Mouse (Mus musculus) kidney, embryonic 14.5 days (tissue): Measurements from ENCODE around the gene Ifnz. TPM values are rescaled to one million over a fixed set of nuclear protein-coding genes. Genes with fewer than 3 reads are reported as not detected.
"Not testable (repeated sequence)": the region's sequence is repeated elsewhere in the genome, so short reads cannot be mapped to it uniquely, and the experiment has no call there.

Experiments used
- ATAC-seq: fragments of 200-750 bp; cut with Nextera tagmentation; 2 replicates; pipeline ENCODE4 v1.8.0; 2017; ENCODE audit warnings: moderate number of reproducible peaks, mild to moderate bottlenecking, moderate TSS enrichment, moderate library complexity; ENCODE audit not compliant: low FRiP score, low TSS enrichment
- H3K27ac ChIP-seq: fragments of 300-500 bp; sonication (generic); 2 replicates; pipeline ENCODE4 v1.5.1; 2014; ENCODE audit warnings: low read depth, mild to moderate bottlenecking, low read length, moderate library complexity, mixed read lengths
- H3K27me3 ChIP-seq: fragments of 300-500 bp; sonication (generic); 2 replicates; pipeline ENCODE4 v1.6.1; 2014; ENCODE audit warnings: mild to moderate bottlenecking, low read length; ENCODE audit not compliant: control insufficient read depth, insufficient read depth
- H3K36me3 ChIP-seq: fragments of 300-500 bp; sonication (generic); 2 replicates; pipeline ENCODE4 v1.6.1; 2014; ENCODE audit warnings: low read length, mixed read lengths; ENCODE audit not compliant: control insufficient read depth, insufficient read depth
- H3K4me1 ChIP-seq: fragments of 300-500 bp; sonication (generic); 2 replicates; pipeline ENCODE4 v1.6.1; 2014; ENCODE audit warnings: low read length, mixed read lengths; ENCODE audit not compliant: control insufficient read depth, insufficient read depth
- H3K4me2 ChIP-seq: fragments of 300-500 bp; sonication (generic); replicated peaks from 2 replicates; pipeline ENCODE4 v1.6.1; 2014; ENCODE audit warnings: low read depth, mild to moderate bottlenecking, low read length
- H3K4me3 ChIP-seq: fragments of 300-500 bp; sonication (generic); 2 replicates; pipeline ENCODE4 v1.5.1; 2014; ENCODE audit warnings: mild to moderate bottlenecking, low read length
- H3K9ac ChIP-seq: fragments of 300-500 bp; sonication (generic); 2 replicates; pipeline ENCODE4 v1.6.1; 2014; ENCODE audit warnings: low read depth, mild to moderate bottlenecking, low read length, moderate library complexity
- H3K9me3 ChIP-seq: fragments of 300-500 bp; sonication (generic); 2 replicates; pipeline ENCODE4 v1.6.1; 2016; ENCODE audit warnings: low read length; ENCODE audit not compliant: control insufficient read depth
- WGBS: fragments of 180-500 bp; shearing (Covaris S2); extraction: QIAGEN DNeasy Blood & Tissue Kit; methylation state at CpG from one replicate; pipeline ENCODE4 v1.1.7; 2014; 5-methylcytosine and 5-hydroxymethylcytosine counted together
- polyA plus RNA-seq: library from polyadenylated mRNA; unstranded; fragments of >200 nt; fragmentation: Nextera tagmentation; extraction: Ambion mirVana; gene quantifications from 2 replicates; pipeline ENCODE4 v1.2.1, GENCODE M21; 2014

Ifnz gene
- polyA plus RNA-seq, 1 experiment from 2014 or later: 0.19 TPM

DNA sequence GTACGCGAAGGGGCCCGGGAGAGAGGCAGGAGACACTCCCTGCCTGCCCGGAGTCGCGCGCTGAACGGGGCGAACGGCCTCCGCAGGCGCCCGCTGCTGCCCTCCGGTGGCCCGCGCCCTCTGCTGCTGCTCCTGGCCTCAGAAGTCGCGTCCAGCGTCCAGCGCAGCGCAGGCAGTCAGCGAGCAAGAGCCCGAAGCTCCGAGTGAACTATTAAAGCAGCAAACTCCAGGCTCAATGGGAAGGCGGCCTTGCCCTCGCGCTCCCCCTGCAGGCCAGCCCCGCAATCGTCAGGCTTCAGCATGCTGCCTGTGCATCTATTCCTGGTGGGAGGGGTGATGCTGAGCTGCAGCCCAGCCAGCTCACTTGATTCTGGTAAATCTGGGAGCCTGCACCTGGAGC is 2.4 kb upstream of the Ifnz start, which contains the start of gene Gm13272:
Gene Gm13272 (plus strand): TSS at position 301 of the 400 bp plus-strand sequence.
- H3K36me3 ChIP-seq, H3K27me3 ChIP-seq, H3K4me2 ChIP-seq, H3K4me3 ChIP-seq, H3K9ac ChIP-seq, H3K4me1 ChIP-seq, H3K27ac ChIP-seq, ATAC-seq, H3K9me3 ChIP-seq: not testable (repeated sequence)
- no CpG with 5 or more reads among the region's 29 CpGs for WGBS

DNA sequence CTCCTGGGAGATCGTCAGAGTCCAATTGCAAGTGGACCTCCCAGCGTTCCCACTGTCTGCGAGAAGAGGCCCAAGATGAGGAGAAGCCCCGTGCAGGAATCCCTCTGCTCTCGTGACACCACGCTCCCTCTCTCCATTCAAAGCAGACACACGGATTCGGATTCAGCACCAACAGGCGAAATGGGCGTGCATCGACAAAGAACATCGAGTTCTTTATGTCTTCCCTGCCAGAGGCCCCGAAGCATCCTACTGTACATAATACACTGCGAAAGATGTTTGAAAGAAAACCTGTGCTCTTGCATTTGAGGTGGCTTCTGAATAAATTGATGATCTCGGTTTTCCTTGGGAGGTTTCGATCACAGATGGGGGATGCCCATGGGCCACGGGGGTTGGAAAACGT is 1.6 kb upstream of the Ifnz start:
- not testable (repeated sequence) for H3K9ac ChIP-seq, H3K9me3 ChIP-seq, H3K4me2 ChIP-seq, H3K4me1 ChIP-seq, H3K4me3 ChIP-seq, H3K36me3 ChIP-seq, H3K27me3 ChIP-seq, H3K27ac ChIP-seq, ATAC-seq
- WGBS: 44% methylated on average over 10 of the region's 18 CpGs

DNA sequence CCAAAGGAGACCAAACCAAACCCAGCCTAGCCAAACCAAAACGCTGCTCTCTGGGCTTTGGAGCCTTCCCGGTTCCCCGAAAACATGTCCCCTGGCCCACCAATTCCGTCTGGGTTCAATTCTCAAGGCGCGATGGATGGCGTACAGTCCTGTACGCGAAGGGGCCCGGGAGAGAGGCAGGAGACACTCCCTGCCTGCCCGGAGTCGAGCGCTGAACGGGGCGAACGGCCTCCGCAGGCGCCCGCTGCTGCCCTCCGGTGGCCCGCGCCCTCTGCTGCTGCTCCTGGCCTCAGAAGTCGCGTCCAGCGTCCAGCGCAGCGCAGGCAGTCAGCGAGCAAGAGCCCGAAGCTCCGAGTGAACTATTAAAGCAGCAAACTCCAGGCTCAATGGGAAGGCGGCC is 404 bp downstream of the Ifnz start:
- not testable (repeated sequence) for H3K4me1 ChIP-seq, H3K9ac ChIP-seq, H3K4me2 ChIP-seq, H3K9me3 ChIP-seq, H3K4me3 ChIP-seq, H3K27ac ChIP-seq, H3K27me3 ChIP-seq, H3K36me3 ChIP-seq, ATAC-seq
- 0% methylated on average over 4 of the region's 31 CpGs for WGBS

DNA sequence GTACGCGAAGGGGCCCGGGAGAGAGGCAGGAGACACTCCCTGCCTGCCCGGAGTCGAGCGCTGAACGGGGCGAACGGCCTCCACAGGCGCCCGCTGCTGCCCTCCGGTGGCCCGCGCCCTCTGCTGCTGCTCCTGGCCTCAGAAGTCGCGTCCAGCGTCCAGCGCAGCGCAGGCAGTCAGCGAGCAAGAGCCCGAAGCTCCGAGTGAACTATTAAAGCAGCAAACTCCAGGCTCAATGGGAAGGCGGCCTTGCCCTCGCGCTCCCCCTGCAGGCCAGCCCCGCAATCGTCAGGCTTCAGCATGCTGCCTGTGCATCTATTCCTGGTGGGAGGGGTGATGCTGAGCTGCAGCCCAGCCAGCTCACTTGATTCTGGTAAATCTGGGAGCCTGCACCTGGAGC is 3.5 kb downstream of the Ifnz start, which contains the start of gene Gm13276:
Gene Gm13276 (plus strand): TSS at position 301 of the 400 bp plus-strand sequence.
- not testable (repeated sequence) for H3K4me3 ChIP-seq, H3K4me2 ChIP-seq, H3K27me3 ChIP-seq, H3K36me3 ChIP-seq, ATAC-seq, H3K4me1 ChIP-seq, H3K9me3 ChIP-seq, H3K9ac ChIP-seq, H3K27ac ChIP-seq
- WGBS: no CpG with 5 or more reads among the region's 27 CpGs

DNA sequence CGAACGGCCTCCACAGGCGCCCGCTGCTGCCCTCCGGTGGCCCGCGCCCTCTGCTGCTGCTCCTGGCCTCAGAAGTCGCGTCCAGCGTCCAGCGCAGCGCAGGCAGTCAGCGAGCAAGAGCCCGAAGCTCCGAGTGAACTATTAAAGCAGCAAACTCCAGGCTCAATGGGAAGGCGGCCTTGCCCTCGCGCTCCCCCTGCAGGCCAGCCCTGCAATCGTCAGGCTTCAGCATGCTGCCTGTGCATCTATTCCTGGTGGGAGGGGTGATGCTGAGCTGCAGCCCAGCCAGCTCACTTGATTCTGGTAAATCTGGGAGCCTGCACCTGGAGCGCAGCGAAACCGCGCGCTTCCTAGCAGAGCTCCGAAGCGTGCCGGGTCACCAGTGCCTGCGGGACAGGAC is 6.5 kb downstream of the Ifnz start, which contains the start of gene Gm13277:
Gene Gm13277 (plus strand): TSS at position 231 of the 400 bp plus-strand sequence.
- not testable (repeated sequence) for H3K4me2 ChIP-seq, H3K27me3 ChIP-seq, H3K36me3 ChIP-seq, H3K4me1 ChIP-seq, H3K4me3 ChIP-seq, H3K9ac ChIP-seq, ATAC-seq, H3K27ac ChIP-seq, H3K9me3 ChIP-seq
- 0% methylated on average over 1 of the region's 28 CpGs for WGBS

DNA sequence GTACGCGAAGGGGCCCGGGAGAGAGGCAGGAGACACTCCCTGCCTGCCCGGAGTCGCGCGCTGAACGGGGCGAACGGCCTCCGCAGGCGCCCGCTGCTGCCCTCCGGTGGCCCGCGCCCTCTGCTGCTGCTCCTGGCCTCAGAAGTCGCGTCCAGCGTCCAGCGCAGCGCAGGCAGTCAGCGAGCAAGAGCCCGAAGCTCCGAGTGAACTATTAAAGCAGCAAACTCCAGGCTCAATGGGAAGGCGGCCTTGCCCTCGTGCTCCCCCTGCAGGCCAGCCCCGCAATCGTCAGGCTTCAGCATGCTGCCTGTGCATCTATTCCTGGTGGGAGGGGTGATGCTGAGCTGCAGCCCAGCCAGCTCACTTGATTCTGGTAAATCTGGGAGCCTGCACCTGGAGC is 9.3 kb downstream of the Ifnz start, which contains the start of gene Gm13278:
Gene Gm13278 (plus strand): TSS at position 301 of the 400 bp plus-strand sequence.
- WGBS: no CpG with 5 or more reads among the region's 28 CpGs
- H3K9ac ChIP-seq, H3K36me3 ChIP-seq, H3K4me3 ChIP-seq, ATAC-seq, H3K9me3 ChIP-seq, H3K27ac ChIP-seq, H3K4me1 ChIP-seq, H3K4me2 ChIP-seq, H3K27me3 ChIP-seq: not testable (repeated sequence)

DNA sequence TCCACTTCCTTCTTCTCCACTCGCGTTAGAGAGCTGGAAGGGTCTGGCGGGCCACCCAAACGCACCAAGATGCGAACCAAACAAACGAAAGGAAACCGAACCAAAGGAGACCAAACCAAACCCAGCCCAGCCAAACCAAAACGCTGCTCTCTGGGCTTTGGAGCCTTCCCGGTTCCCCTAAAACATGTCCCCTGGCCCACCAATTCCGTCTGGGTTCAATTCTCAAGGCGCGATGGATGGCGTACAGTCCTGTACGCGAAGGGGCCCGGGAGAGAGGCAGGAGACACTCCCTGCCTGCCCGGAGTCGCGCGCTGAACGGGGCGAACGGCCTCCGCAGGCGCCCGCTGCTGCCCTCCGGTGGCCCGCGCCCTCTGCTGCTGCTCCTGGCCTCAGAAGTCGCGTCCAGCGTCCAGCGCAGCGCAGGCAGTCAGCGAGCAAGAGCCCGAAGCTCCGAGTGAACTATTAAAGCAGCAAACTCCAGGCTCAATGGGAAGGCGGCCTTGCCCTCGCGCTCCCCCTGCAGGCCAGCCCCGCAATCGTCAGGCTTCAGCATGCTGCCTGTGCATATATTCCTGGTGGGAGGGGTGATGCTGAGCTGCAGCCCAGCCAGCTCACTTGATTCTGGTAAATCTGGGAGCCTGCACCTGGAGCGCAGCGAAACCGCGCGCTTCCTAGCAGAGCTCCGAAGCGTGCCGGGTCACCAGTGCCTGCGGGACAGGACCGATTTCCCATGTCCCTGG is 12.2 kb downstream of the Ifnz start, which contains the start of gene Gm13275:
Gene Gm13275 (plus strand): TSS at position 552 of the 740 bp plus-strand sequence.
- H3K27me3 ChIP-seq, H3K27ac ChIP-seq, H3K9ac ChIP-seq, H3K4me2 ChIP-seq, ATAC-seq, H3K4me3 ChIP-seq, H3K36me3 ChIP-seq, H3K4me1 ChIP-seq, H3K9me3 ChIP-seq: not testable (repeated sequence)
- 0% methylated on average over 7 of the region's 52 CpGs for WGBS

DNA sequence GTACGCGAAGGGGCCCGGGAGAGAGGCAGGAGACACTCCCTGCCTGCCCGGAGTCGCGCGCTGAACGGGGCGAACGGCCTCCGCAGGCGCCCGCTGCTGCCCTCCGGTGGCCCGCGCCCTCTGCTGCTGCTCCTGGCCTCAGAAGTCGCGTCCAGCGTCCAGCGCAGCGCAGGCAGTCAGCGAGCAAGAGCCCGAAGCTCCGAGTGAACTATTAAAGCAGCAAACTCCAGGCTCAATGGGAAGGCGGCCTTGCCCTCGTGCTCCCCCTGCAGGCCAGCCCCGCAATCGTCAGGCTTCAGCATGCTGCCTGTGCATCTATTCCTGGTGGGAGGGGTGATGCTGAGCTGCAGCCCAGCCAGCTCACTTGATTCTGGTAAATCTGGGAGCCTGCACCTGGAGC is 15.2 kb downstream of the Ifnz start, which contains the start of gene Gm13279:
Gene Gm13279 (plus strand): TSS at position 301 of the 400 bp plus-strand sequence.
- H3K36me3 ChIP-seq, H3K9me3 ChIP-seq, H3K4me3 ChIP-seq, H3K27me3 ChIP-seq, H3K4me2 ChIP-seq, H3K4me1 ChIP-seq, H3K27ac ChIP-seq, ATAC-seq, H3K9ac ChIP-seq: not testable (repeated sequence)
- WGBS: no CpG with 5 or more reads among the region's 28 CpGs

DNA sequence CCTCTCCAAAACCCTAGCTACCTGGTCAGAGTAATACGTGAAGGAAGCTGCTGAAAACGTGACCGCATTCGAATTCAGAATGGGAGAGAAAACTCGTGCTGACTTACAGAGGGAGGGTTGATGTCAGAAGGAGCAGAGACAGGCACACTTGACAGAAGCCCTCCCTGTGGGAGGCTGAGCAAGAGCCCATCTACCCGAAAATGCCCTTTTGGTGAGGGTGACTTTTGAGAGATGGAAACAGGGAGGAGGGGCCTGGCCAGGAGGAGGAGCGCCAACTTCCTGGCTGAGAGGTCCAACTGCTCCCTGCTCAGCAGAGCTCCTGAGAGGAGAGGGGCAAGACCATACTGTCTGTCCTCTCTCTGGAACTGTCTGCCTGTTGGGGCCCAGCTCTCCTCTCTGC is 17.4 kb downstream of the Ifnz start, which contains the start of gene Gm13285:
Gene Gm13285 (plus strand): TSS at position 301 of the 400 bp plus-strand sequence.
- not testable (repeated sequence) for ATAC-seq, H3K36me3 ChIP-seq

More for the DNA sequence above, 17.4 kb downstream of the Ifnz start, which contains the start of gene Gm13285:
- not testable (repeated sequence) for H3K4me3 ChIP-seq, H3K9me3 ChIP-seq, H3K27me3 ChIP-seq, H3K9ac ChIP-seq, H3K27ac ChIP-seq, H3K4me1 ChIP-seq, H3K4me2 ChIP-seq
- WGBS: 3% methylated on average over 3 of the region's 7 CpGs
